Mouse (Mus musculus): ENCODE measurements around the gene Adk. TPM values are rescaled to one million over a fixed set of nuclear protein-coding genes. Genes with fewer than 3 reads are reported as not detected.
A peak's percentile ranks its signal among the peaks of the same experiment; 100 is the strongest.

The Adk gene
- polyA plus RNA-seq, 1 experiment = 7.7 TPM

DNA sequence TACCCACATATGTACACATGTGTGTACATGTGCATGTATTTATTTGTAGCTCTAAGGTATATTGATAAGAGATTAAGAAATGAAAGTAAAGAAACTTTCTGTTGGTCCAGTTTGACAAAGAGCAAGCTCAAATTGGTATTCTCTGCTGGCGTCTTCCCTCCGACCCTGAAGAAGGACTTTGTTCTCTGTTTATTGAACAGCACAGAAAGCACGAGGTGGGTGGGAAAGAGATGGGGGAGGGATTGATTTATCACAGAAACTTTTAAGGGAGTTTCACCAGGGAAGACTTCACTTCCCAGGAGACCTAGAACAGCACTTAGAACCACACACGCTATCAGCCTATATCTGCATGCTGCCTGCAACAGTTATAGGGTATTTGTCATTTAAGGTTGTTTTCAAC is 62.9 kb downstream of the Adk start:
- Histone ChIP-seq H3K36me3 (ENCODE audit: control insufficient read depth, insufficient read depth, low read length) (no peaks in the 10 kb centered on the region), H3K27me3 (ENCODE audit: control insufficient read depth, insufficient read depth, low read length) (no peaks in the 10 kb centered on the region), H3K4me3 (ENCODE audit: extremely low read depth, insufficient read depth, insufficient read length) (no peak overlapping the region), H3K27ac (ENCODE audit: insufficient read depth, low read length) (no peak overlapping the region), H3K4me1 (ENCODE audit: control insufficient read depth, insufficient read depth, insufficient read length) (no peaks in the 10 kb centered on the region)
- DNase-seq (ENCODE audit: low read depth in 1 of 2, low spot score in 2 of 2) = no peak
- TF ChIP-seq POLR2A (IDR thresholded peaks at IDR 0.05; ENCODE audit: low read depth, low read length) (no peak), CTCF (IDR thresholded peaks at IDR 0.05; ENCODE audit: extremely low read depth, insufficient read depth, insufficient read length, insufficient replicate concordance) (no peak)
- 90% methylated on average over 4 of the region's 4 CpGs for WGBS

- Histone ChIP-seq H3K27me3 (ENCODE audit: control insufficient read depth, insufficient read depth, low read length) (no peaks in the 10 kb centered on the region), H3K4me1 (ENCODE audit: control insufficient read depth, insufficient read depth, insufficient read length) (no peaks in the 10 kb centered on the region), H3K4me3 (ENCODE audit: extremely low read depth, insufficient read depth, insufficient read length) (no peak overlapping the region), H3K27ac (ENCODE audit: insufficient read depth, low read length) (no peak overlapping the region), H3K36me3 (ENCODE audit: control insufficient read depth, insufficient read depth, low read length) (no peaks in the 10 kb centered on the region)
- TF ChIP-seq CTCF (IDR thresholded peaks at IDR 0.05; ENCODE audit: extremely low read depth, insufficient read depth, insufficient read length, insufficient replicate concordance) = no peak
- no peak for TF ChIP-seq POLR2A (IDR thresholded peaks at IDR 0.05; ENCODE audit: low read depth, low read length)
- 66% methylated on average over 3 of the region's 3 CpGs for WGBS
- no peak for DNase-seq (ENCODE audit: low read depth in 1 of 2, low spot score in 2 of 2)
Measured at GRCm38 (mm10) chr14:21115888-21116460, 63.6 kb downstream of the Adk start.

DNA sequence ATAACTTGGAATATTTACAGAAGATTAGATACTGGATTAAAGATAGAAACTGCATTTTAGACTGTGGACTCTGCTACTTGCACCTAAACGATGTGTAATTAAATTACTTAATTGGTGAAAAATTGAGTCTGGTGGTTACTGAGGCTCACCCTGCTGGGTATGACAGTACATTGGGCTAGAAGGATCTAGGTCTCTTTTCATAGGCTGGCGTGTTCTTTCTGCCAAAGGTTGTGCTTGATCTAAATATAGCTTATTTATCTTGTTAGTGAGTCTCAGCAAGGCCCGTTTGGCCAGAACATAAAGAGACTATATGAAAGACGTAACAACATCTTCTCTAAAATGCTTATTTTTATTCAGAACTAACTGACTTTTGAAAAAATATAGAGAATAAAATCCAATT is 65.7 kb downstream of the Adk start:
- 85% methylated on average over 4 of the region's 4 CpGs for WGBS
- Histone ChIP-seq H3K27me3 (ENCODE audit: control insufficient read depth, insufficient read depth, low read length) (no peaks in the 10 kb centered on the region), H3K36me3 (ENCODE audit: control insufficient read depth, insufficient read depth, low read length) (no peaks in the 10 kb centered on the region), H3K4me1 (ENCODE audit: control insufficient read depth, insufficient read depth, insufficient read length) (no peaks in the 10 kb centered on the region), H3K4me3 (ENCODE audit: extremely low read depth, insufficient read depth, insufficient read length) (no peak overlapping the region), H3K27ac (ENCODE audit: insufficient read depth, low read length) (no peak overlapping the region)
- TF ChIP-seq CTCF (IDR thresholded peaks at IDR 0.05; ENCODE audit: extremely low read depth, insufficient read depth, insufficient read length, insufficient replicate concordance) (no peak), POLR2A (IDR thresholded peaks at IDR 0.05; ENCODE audit: low read depth, low read length) (no peak)
- DNase-seq (ENCODE audit: low read depth in 1 of 2, low spot score in 2 of 2) = no peak

DNA sequence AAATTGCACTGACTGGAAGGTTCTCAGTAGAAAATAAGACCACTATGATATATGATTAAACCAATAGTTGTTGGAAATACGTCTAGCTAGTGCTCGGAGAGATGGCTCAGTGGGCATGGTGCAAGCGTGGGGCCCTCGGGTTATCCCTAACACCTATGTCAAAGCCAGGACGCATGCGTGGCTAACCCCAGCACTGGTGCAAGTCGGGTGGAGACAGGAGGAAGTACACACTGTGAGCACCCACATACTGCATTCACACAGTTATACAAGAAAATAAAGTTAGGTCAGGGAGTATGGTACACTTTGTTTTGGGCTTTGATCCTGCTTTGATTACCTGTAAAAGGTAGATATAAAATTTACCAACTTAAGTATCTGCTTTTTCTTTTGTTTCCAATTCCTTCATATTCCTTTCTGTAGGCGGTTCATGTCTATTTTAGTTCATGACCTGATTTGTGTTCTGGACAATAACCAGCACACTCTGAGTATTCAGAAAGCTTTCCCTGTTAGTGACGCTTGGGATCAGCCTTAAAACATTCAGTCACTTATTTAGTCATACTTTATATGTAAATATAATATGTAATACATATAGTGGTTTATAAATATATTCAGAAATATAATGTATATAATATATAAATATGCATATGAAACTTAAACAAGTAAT is 67.4 kb downstream of the Adk start:
- TF ChIP-seq CTCF (IDR thresholded peaks at IDR 0.05; ENCODE audit: extremely low read depth, insufficient read depth, insufficient read length, insufficient replicate concordance) = no peak
- no peak for TF ChIP-seq POLR2A (IDR thresholded peaks at IDR 0.05; ENCODE audit: low read depth, low read length)
- DNase-seq (ENCODE audit: low read depth in 1 of 2, low spot score in 2 of 2) = peak in 1 of 2 experiments; percentile 21
- Histone ChIP-seq H3K36me3 (ENCODE audit: control insufficient read depth, insufficient read depth, low read length) (no peaks in the 10 kb centered on the region), H3K4me1 (ENCODE audit: control insufficient read depth, insufficient read depth, insufficient read length) (no peaks in the 10 kb centered on the region), H3K27ac (ENCODE audit: insufficient read depth, low read length) (no peak overlapping the region), H3K4me3 (ENCODE audit: extremely low read depth, insufficient read depth, insufficient read length) (no peak overlapping the region), H3K27me3 (ENCODE audit: control insufficient read depth, insufficient read depth, low read length) (no peaks in the 10 kb centered on the region)
- 63% methylated on average over 9 of the region's 9 CpGs for WGBS

DNA sequence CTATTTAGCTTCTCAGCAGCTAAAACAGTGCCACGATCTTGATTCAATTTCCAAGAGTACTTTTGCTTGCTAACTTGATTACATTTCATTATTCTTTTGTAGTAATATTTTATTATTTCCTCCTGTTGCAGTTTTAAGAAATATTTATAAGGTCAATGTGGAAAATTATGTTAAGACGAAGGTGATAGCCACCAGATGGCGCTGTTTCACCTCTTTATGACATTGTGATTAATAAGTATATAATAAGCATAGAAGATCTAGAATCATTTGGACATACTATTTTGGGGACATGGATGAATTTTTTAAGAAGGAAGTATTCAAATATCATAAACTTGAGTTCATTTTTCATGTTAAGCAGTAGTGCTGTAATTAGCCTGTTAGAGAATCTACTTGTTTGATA is 68.1 kb downstream of the Adk start:
- DNase-seq (ENCODE audit: low read depth in 1 of 2, low spot score in 2 of 2) = peak; percentile 21 to 29
- no peak overlapping the region for H3K27ac ChIP-seq (ENCODE audit: insufficient read depth, low read length)

GRCm38 (mm10) chr14:21127215-21127614 is 74.8 kb downstream of the Adk start:
- Histone ChIP-seq H3K36me3 (ENCODE audit: control insufficient read depth, insufficient read depth, low read length) (no peaks in the 10 kb centered on the region), H3K27me3 (ENCODE audit: control insufficient read depth, insufficient read depth, low read length) (no peaks in the 10 kb centered on the region), H3K4me3 (ENCODE audit: extremely low read depth, insufficient read depth, insufficient read length) (no peak overlapping the region), H3K27ac (ENCODE audit: insufficient read depth, low read length) (no peak overlapping the region), H3K4me1 (ENCODE audit: control insufficient read depth, insufficient read depth, insufficient read length) (no peaks in the 10 kb centered on the region)
- no peak for DNase-seq (ENCODE audit: low read depth in 1 of 2, low spot score in 2 of 2)
- WGBS = 94% methylated on average over 6 of the region's 6 CpGs
- no peak for TF ChIP-seq CTCF (IDR thresholded peaks at IDR 0.05; ENCODE audit: extremely low read depth, insufficient read depth, insufficient read length, insufficient replicate concordance)
- no peak for TF ChIP-seq POLR2A (IDR thresholded peaks at IDR 0.05; ENCODE audit: low read depth, low read length)

More for the DNA sequence above, 68.1 kb downstream of the Adk start:
- Histone ChIP-seq H3K27me3 (ENCODE audit: control insufficient read depth, insufficient read depth, low read length) (no peaks in the 10 kb centered on the region), H3K4me1 (ENCODE audit: control insufficient read depth, insufficient read depth, insufficient read length) (no peaks in the 10 kb centered on the region), H3K36me3 (ENCODE audit: control insufficient read depth, insufficient read depth, low read length) (no peaks in the 10 kb centered on the region), H3K4me3 (ENCODE audit: extremely low read depth, insufficient read depth, insufficient read length) (no peak overlapping the region)
- TF ChIP-seq POLR2A (IDR thresholded peaks at IDR 0.05; ENCODE audit: low read depth, low read length) = no peak
- WGBS = 26% methylated on average over 3 of the region's 3 CpGs

GRCm38 (mm10) chr14:21136906-21137305 is 84.5 kb downstream of the Adk start:
- 76% methylated on average over 1 of the region's 1 CpGs for WGBS

More at GRCm38 (mm10) chr14:21136906-21137305, 84.5 kb downstream of the Adk start:
- Histone ChIP-seq H3K27ac (ENCODE audit: insufficient read depth, low read length) (no peak overlapping the region), H3K27me3 (ENCODE audit: control insufficient read depth, insufficient read depth, low read length) (no peaks in the 10 kb centered on the region), H3K4me1 (ENCODE audit: control insufficient read depth, insufficient read depth, insufficient read length) (no peaks in the 10 kb centered on the region), H3K4me3 (ENCODE audit: extremely low read depth, insufficient read depth, insufficient read length) (no peak overlapping the region), H3K36me3 (ENCODE audit: control insufficient read depth, insufficient read depth, low read length) (no peaks in the 10 kb centered on the region)
- TF ChIP-seq POLR2A (IDR thresholded peaks at IDR 0.05; ENCODE audit: low read depth, low read length) = no peak
- TF ChIP-seq CTCF (IDR thresholded peaks at IDR 0.05; ENCODE audit: extremely low read depth, insufficient read depth, insufficient read length, insufficient replicate concordance) = peak; percentile 49; the same call in 1 of the 2 replicates
- peak; percentile 27 to 42 for DNase-seq (ENCODE audit: low read depth in 1 of 2, low spot score in 2 of 2)

Data from spleen, adult 2 months (tissue).